Mouse (Mus musculus) adipocyte (in vitro differentiated cells): Measurements from ENCODE around the gene Krtap6-1.
"Not testable (repeated sequence)": the region's sequence is repeated elsewhere in the genome, so short reads cannot be mapped to it uniquely, and the experiment has no call there.

Experiments used
- DNase-seq: peaks from one replicate; pipeline ENCODE4 v3.0.0-alpha.2; 2016; ENCODE audit warnings: low spot score

The Krtap6-1 gene

GRCm38 (mm10) chr16:89031399-89031798 is at the start of gene Krtap6-1:
Gene Krtap6-1 (plus strand): TSS chr16:89031699.
- not testable (repeated sequence) for DNase-seq

GRCm38 (mm10) chr16:89010659-89011058 is 20.8 kb upstream of the Krtap6-1 start, which contains the start of gene Krtap22-2:
Gene Krtap22-2 (minus strand): TSS chr16:89010759.
- DNase-seq, result no peak

- no peak for DNase-seq
These were observed 17.5 kb upstream of the Krtap6-1 start for GRCm38 (mm10) chr16:89013973-89014372.

- not testable (repeated sequence) for DNase-seq
These were observed 16.5 kb upstream of the Krtap6-1 start, which contains the start of gene Gm10229 for GRCm38 (mm10) chr16:89014984-89015383. Gene Gm10229 (plus strand): TSS chr16:89015284.

GRCm38 (mm10) chr16:89041372-89041771 is 9.9 kb downstream of the Krtap6-1 start, which contains the start of gene Gm10228:
Gene Gm10228 (minus strand): TSS chr16:89041472.
- not testable (repeated sequence) for DNase-seq

GRCm38 (mm10) chr16:89047783-89048182 is 16.3 kb downstream of the Krtap6-1 start, which contains the start of gene Krtap6-5:
Gene Krtap6-5 (minus strand): TSS chr16:89047883.
- no peak for DNase-seq

- not testable (repeated sequence) for DNase-seq
These were observed 32.4 kb downstream of the Krtap6-1 start, which contains the start of gene 1110025L11Rik for GRCm38 (mm10) chr16:89063902-89064301. Gene 1110025L11Rik (minus strand): TSS chr16:89064002.

GRCm38 (mm10) chr16:89071041-89071440 is 39.5 kb downstream of the Krtap6-1 start:
- peak; percentile 18 for DNase-seq
